Mouse (Mus musculus) neural tube, embryonic 15.5 days (tissue): ENCODE measurements around the gene Pde6h. TPM values are rescaled to one million over a fixed set of nuclear protein-coding genes. Genes with fewer than 3 reads are reported as not detected.

Source experiments
- ATAC-seq: fragments of 200-750 bp; cut with Nextera tagmentation; 2 replicates; pipeline ENCODE4 v1.8.0; 2017; ENCODE audit warnings: mild to moderate bottlenecking, moderate TSS enrichment, moderate library complexity; ENCODE audit not compliant: low FRiP score
- H3K27ac ChIP-seq: fragments of 300-500 bp; sonication (generic); replicated peaks from 2 replicates; pipeline ENCODE4 v1.5.1; 2015; ENCODE audit warnings: mild to moderate bottlenecking, inconsistent platforms
- H3K27me3 ChIP-seq: fragments of 300-500 bp; sonication (generic); replicated peaks from 2 replicates; pipeline ENCODE4 v1.6.1; 2015; ENCODE audit warnings: inconsistent platforms
- H3K36me3 ChIP-seq: fragments of 300-500 bp; sonication (generic); 2 replicates; pipeline ENCODE4 v1.6.1; 2015; ENCODE audit warnings: inconsistent platforms
- H3K4me1 ChIP-seq: fragments of 300-500 bp; sonication (generic); 2 replicates; pipeline ENCODE4 v1.6.1; 2015; ENCODE audit warnings: inconsistent platforms
- H3K4me2 ChIP-seq: fragments of 300-500 bp; sonication (generic); 2 replicates; pipeline ENCODE4 v1.6.1; 2015; ENCODE audit warnings: inconsistent platforms, mild to moderate bottlenecking, moderate library complexity
- H3K4me3 ChIP-seq: fragments of 300-500 bp; sonication (generic); replicated peaks from 2 replicates; pipeline ENCODE4 v1.5.1; 2015; ENCODE audit warnings: mild to moderate bottlenecking, inconsistent platforms
- H3K9ac ChIP-seq: fragments of 300-500 bp; sonication (generic); replicated peaks from 2 replicates; pipeline ENCODE4 v1.6.1; 2015; ENCODE audit warnings: mild to moderate bottlenecking, inconsistent platforms
- H3K9me3 ChIP-seq: fragments of 300-500 bp; sonication (generic); replicated peaks from 2 replicates; pipeline ENCODE4 v1.6.1; 2016; ENCODE audit warnings: inconsistent platforms
- WGBS: fragments of 180-500 bp; shearing (Covaris S2); methylation state at CpG from one replicate; pipeline ENCODE4 v1.1.7; 2015; ENCODE audit warnings: mixed read lengths; 5-methylcytosine and 5-hydroxymethylcytosine counted together
- polyA plus RNA-seq: library from polyadenylated mRNA; unstranded; fragments of >200 nt; fragmentation: Nextera tagmentation; extraction: Ambion mirVana; gene quantifications from 2 replicates; pipeline ENCODE4 v1.2.1, GENCODE M21; 2015

The Pde6h gene
- polyA plus RNA-seq, 1 experiment from 2014 or later = 0.33 TPM

GRCm38 (mm10) chr6:136989824-136990497 lies 66.3 kb downstream of the Pde6h start:
- Histone ChIP-seq H3K9me3 (no peaks in the 10 kb centered on the region), H3K36me3 (no peaks in the 10 kb centered on the region), H3K27ac (peak overlapping the region; percentile 9; the same call in 1 of the 2 replicates), H3K9ac (no peak overlapping the region), H3K27me3 (no peaks in the 10 kb centered on the region), H3K4me2 (peak overlapping the region; percentile 34), H3K4me1 (peaks cover 13% of the 10 kb centered on the region), H3K4me3 (no peak overlapping the region)
- no peak for ATAC-seq
- WGBS = 37% methylated on average over 11 of the region's 11 CpGs

DNA sequence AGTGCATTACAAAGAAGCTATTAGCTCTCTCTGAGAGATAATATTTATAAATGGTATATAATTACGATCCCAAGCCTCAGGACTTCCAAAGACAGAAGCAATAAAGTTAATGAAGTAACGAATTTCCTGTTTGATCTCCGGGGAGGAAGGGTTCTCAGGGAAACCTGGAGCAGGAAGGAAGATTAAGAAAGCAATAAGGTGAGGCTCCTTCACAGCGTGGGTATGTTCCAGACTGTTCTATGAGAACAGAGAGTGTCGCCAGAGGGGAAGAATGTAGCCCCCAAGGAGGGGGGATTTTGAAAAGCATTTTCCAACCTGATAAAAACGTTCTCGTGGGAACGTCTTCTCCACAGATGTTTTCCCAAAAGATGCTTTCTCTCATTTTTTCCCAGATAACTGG lies 66.9 kb downstream of the Pde6h start:
- Histone ChIP-seq H3K4me2 (0 out of 2 replicates have a peak overlapping the region, but pooled peaks have one; percentile 34), H3K9ac (no peak overlapping the region), H3K27me3 (no peaks in the 10 kb centered on the region), H3K9me3 (no peaks in the 10 kb centered on the region), H3K36me3 (no peaks in the 10 kb centered on the region), H3K27ac (no peak overlapping the region), H3K4me1 (peaks cover 13% of the 10 kb centered on the region), H3K4me3 (no peak overlapping the region)
- WGBS = 41% methylated on average over 8 of the region's 8 CpGs
- ATAC-seq = no peak

- H3K9me3 ChIP-seq = no peaks in the 10 kb centered on the region
- no peak for ATAC-seq
- WGBS = 81% methylated on average over 4 of the region's 4 CpGs
These were observed 69.9 kb downstream of the Pde6h start for GRCm38 (mm10) chr6:136993574-136993973.

GRCm38 (mm10) chr6:136995533-136995932 lies 71.9 kb downstream of the Pde6h start:
- Histone ChIP-seq H3K36me3 (no peaks in the 10 kb centered on the region), H3K4me3 (no peak overlapping the region), H3K4me2 (no peak overlapping the region), H3K27ac (no peak overlapping the region), H3K4me1 (peaks cover 8% of the 10 kb centered on the region), H3K27me3 (no peaks in the 10 kb centered on the region), H3K9me3 (no peaks in the 10 kb centered on the region), H3K9ac (no peak overlapping the region)
- no peak for ATAC-seq
- WGBS = 74% methylated on average over 8 of the region's 8 CpGs

More at GRCm38 (mm10) chr6:136993574-136993973, 69.9 kb downstream of the Pde6h start:
- peaks cover 13% of the 10 kb centered on the region for H3K4me1 ChIP-seq
- no peak overlapping the region for H3K4me3 ChIP-seq
- no peak overlapping the region for H3K9ac ChIP-seq
- H3K27ac ChIP-seq = no peak overlapping the region
- H3K36me3 ChIP-seq = no peaks in the 10 kb centered on the region
- H3K4me2 ChIP-seq = no peak overlapping the region
- no peaks in the 10 kb centered on the region for H3K27me3 ChIP-seq

GRCm38 (mm10) chr6:136996336-136996735 lies 72.7 kb downstream of the Pde6h start:
- H3K27ac ChIP-seq = no peak overlapping the region
- no peak overlapping the region for H3K4me2 ChIP-seq
- no peaks in the 10 kb centered on the region for H3K4me1 ChIP-seq
- no peaks in the 10 kb centered on the region for H3K36me3 ChIP-seq
- H3K27me3 ChIP-seq = no peaks in the 10 kb centered on the region
- H3K9ac ChIP-seq = no peak overlapping the region
- H3K9me3 ChIP-seq = no peaks in the 10 kb centered on the region
- ATAC-seq = no peak
- H3K4me3 ChIP-seq = no peak overlapping the region
- 74% methylated on average over 5 of the region's 5 CpGs for WGBS

DNA sequence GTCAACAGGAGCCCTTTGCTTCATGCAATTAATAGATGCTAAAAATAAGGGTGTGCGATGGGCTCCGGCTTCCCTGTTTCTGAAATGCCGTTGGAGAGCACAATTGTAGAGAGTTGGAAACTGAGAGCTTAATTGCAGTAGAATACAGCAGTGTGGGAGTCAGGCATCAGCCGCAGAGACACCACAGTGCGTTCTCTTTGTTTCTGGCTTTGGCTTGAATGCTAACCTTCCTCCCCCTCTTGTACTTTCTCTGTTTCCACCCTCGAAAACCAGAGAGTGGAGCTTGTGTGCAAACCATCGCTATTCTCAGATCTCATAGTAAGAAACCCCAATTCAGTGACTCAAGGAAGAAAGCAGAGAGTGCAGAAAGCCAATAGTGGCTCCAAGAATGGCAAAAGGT lies 74.5 kb downstream of the Pde6h start:
- Histone ChIP-seq H3K4me3 (no peak overlapping the region), H3K9me3 (no peaks in the 10 kb centered on the region), H3K4me2 (no peak overlapping the region), H3K27me3 (no peaks in the 10 kb centered on the region), H3K27ac (no peak overlapping the region), H3K4me1 (no peaks in the 10 kb centered on the region), H3K9ac (no peak overlapping the region), H3K36me3 (no peaks in the 10 kb centered on the region)
- 78% methylated on average over 7 of the region's 7 CpGs for WGBS
- ATAC-seq = no peak

DNA sequence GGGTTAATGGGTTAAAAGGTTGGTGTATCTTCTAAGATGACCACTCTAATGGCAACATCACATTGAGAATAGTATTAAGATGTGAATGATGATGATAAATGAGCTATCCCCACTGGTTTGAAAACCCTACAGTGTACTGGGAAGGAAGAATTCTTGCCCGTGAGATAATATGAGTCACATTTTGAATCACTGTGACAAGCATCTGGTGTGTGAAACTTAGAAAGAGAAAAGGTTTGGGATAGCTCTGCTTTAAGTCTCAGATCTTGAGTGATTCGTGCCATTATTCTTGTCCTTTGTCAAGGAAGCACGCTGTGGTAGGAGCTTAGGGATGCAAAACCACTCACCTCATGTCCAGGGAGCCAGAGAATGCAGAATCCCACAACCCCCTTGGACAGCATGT lies 75.4 kb downstream of the Pde6h start:
- no peaks in the 10 kb centered on the region for H3K4me1 ChIP-seq
- 84% methylated on average over 3 of the region's 3 CpGs for WGBS
- no peak overlapping the region for H3K4me3 ChIP-seq
- H3K27ac ChIP-seq = no peak overlapping the region
- ATAC-seq = no peak
- H3K9me3 ChIP-seq = no peaks in the 10 kb centered on the region
- H3K4me2 ChIP-seq = no peak overlapping the region
- no peaks in the 10 kb centered on the region for H3K27me3 ChIP-seq
- H3K9ac ChIP-seq = no peak overlapping the region
- no peaks in the 10 kb centered on the region for H3K36me3 ChIP-seq

GRCm38 (mm10) chr6:136999707-137000446 lies 76.2 kb downstream of the Pde6h start:
- no peak for ATAC-seq
- 93% methylated on average over 15 of the region's 15 CpGs for WGBS
- Histone ChIP-seq H3K9ac (no peak overlapping the region), H3K4me2 (no peak overlapping the region), H3K27me3 (no peaks in the 10 kb centered on the region), H3K4me1 (no peaks in the 10 kb centered on the region), H3K36me3 (no peaks in the 10 kb centered on the region), H3K9me3 (no peaks in the 10 kb centered on the region), H3K27ac (no peak overlapping the region), H3K4me3 (no peak overlapping the region)

- Histone ChIP-seq H3K27me3 (no peaks in the 10 kb centered on the region), H3K4me1 (no peaks in the 10 kb centered on the region), H3K9ac (no peak overlapping the region), H3K9me3 (no peaks in the 10 kb centered on the region), H3K4me2 (no peak overlapping the region), H3K4me3 (no peak overlapping the region), H3K36me3 (no peaks in the 10 kb centered on the region), H3K27ac (no peak overlapping the region)
- 83% methylated on average over 10 of the region's 10 CpGs for WGBS
- no peak for ATAC-seq
These were observed 77.1 kb downstream of the Pde6h start for GRCm38 (mm10) chr6:137000706-137001105.

- Histone ChIP-seq H3K9me3 (no peaks in the 10 kb centered on the region), H3K4me2 (no peak overlapping the region), H3K36me3 (no peaks in the 10 kb centered on the region), H3K27ac (no peak overlapping the region), H3K4me3 (no peak overlapping the region), H3K27me3 (no peaks in the 10 kb centered on the region), H3K4me1 (no peaks in the 10 kb centered on the region), H3K9ac (no peak overlapping the region)
- ATAC-seq = no peak
- WGBS = 81% methylated on average over 6 of the region's 6 CpGs
These were observed 77.9 kb downstream of the Pde6h start for GRCm38 (mm10) chr6:137001267-137002168.

GRCm38 (mm10) chr6:137002169-137002514 lies 78.5 kb downstream of the Pde6h start:
- H3K36me3 ChIP-seq = no peaks in the 10 kb centered on the region
- H3K9ac ChIP-seq = no peak overlapping the region
- H3K4me3 ChIP-seq = no peak overlapping the region
- WGBS = 90% methylated on average over 5 of the region's 5 CpGs
- no peak for ATAC-seq
- no peak overlapping the region for H3K27ac ChIP-seq
- no peaks in the 10 kb centered on the region for H3K4me1 ChIP-seq
- no peaks in the 10 kb centered on the region for H3K27me3 ChIP-seq
- no peaks in the 10 kb centered on the region for H3K9me3 ChIP-seq
- H3K4me2 ChIP-seq = no peak overlapping the region
